Mouse (Mus musculus): ENCODE data around the gene Aak1. TPM values are rescaled to one million over a fixed set of nuclear protein-coding genes. Genes with fewer than 3 reads are reported as not detected.

Aak1 gene
- polyA plus RNA-seq, 1 experiment from 2014 or later: 32.1 TPM

- Histone ChIP-seq H3K4me3 (replicated peaks) (no peak overlapping the region), H3K9ac (replicated peaks) (no peak overlapping the region), H3K4me1 (replicated peaks) (no peaks in the 10 kb centered on the region), H3K27me3 (no peaks in the 10 kb centered on the region), H3K4me2 (replicated peaks) (no peak overlapping the region), H3K27ac (no peak overlapping the region), H3K36me3 (no peaks in the 10 kb centered on the region), H3K9me3 (no peaks in the 10 kb centered on the region)
- ATAC-seq: no peak
- 90% methylated on average over 3 of the region's 3 CpGs for WGBS
These were observed 51.2 kb downstream of the Aak1 start for GRCm38 (mm10) chr6:86900546-86900945.

GRCm38 (mm10) chr6:86905500-86905899 is 56.2 kb downstream of the Aak1 start:
- H3K36me3 ChIP-seq: no peaks in the 10 kb centered on the region
- no peak overlapping the region for H3K4me2 ChIP-seq (replicated peaks)
- H3K27me3 ChIP-seq: no peaks in the 10 kb centered on the region
- ATAC-seq: no peak
- no peak overlapping the region for H3K4me3 ChIP-seq (replicated peaks)
- H3K27ac ChIP-seq: no peak overlapping the region
- no peaks in the 10 kb centered on the region for H3K9me3 ChIP-seq
- no peak overlapping the region for H3K9ac ChIP-seq (replicated peaks)
- H3K4me1 ChIP-seq (replicated peaks): no peaks in the 10 kb centered on the region
- WGBS: 89% methylated on average over 2 of the region's 2 CpGs

GRCm38 (mm10) chr6:86907191-86907590 is 57.9 kb downstream of the Aak1 start:
- Histone ChIP-seq H3K4me2 (replicated peaks) (no peak overlapping the region), H3K27ac (no peak overlapping the region), H3K27me3 (no peaks in the 10 kb centered on the region), H3K4me1 (replicated peaks) (no peaks in the 10 kb centered on the region), H3K9ac (replicated peaks) (no peak overlapping the region), H3K9me3 (no peaks in the 10 kb centered on the region), H3K4me3 (replicated peaks) (no peak overlapping the region), H3K36me3 (no peaks in the 10 kb centered on the region)
- ATAC-seq: no peak
- WGBS: 99% methylated on average over 2 of the region's 2 CpGs

GRCm38 (mm10) chr6:86908561-86909150 is 59.3 kb downstream of the Aak1 start:
- no peak overlapping the region for H3K9ac ChIP-seq (replicated peaks)
- 69% methylated on average over 5 of the region's 5 CpGs for WGBS
- H3K36me3 ChIP-seq: no peaks in the 10 kb centered on the region
- no peaks in the 10 kb centered on the region for H3K9me3 ChIP-seq
- no peak overlapping the region for H3K4me3 ChIP-seq (replicated peaks)
- H3K27me3 ChIP-seq: no peaks in the 10 kb centered on the region
- no peaks in the 10 kb centered on the region for H3K4me1 ChIP-seq (replicated peaks)
- H3K4me2 ChIP-seq (replicated peaks): no peak overlapping the region
- ATAC-seq: no peak
- H3K27ac ChIP-seq: no peak overlapping the region

GRCm38 (mm10) chr6:86909881-86910280 is 60.6 kb downstream of the Aak1 start:
- 91% methylated on average over 7 of the region's 7 CpGs for WGBS
- ATAC-seq: no peak
- H3K4me1 ChIP-seq (replicated peaks): no peaks in the 10 kb centered on the region

GRCm38 (mm10) chr6:86916157-86916820 is 67.0 kb downstream of the Aak1 start:
- Histone ChIP-seq H3K9ac (replicated peaks) (no peak overlapping the region), H3K9me3 (no peaks in the 10 kb centered on the region), H3K4me2 (replicated peaks) (no peak overlapping the region), H3K27ac (no peak overlapping the region), H3K4me1 (replicated peaks) (no peaks in the 10 kb centered on the region), H3K27me3 (no peaks in the 10 kb centered on the region), H3K36me3 (no peaks in the 10 kb centered on the region), H3K4me3 (replicated peaks) (no peak overlapping the region)
- no peak for ATAC-seq
- WGBS: 91% methylated on average over 5 of the region's 5 CpGs

More at GRCm38 (mm10) chr6:86909881-86910280, 60.6 kb downstream of the Aak1 start:
- Histone ChIP-seq H3K27ac (no peak overlapping the region), H3K36me3 (no peaks in the 10 kb centered on the region), H3K9me3 (no peaks in the 10 kb centered on the region), H3K27me3 (no peaks in the 10 kb centered on the region), H3K4me3 (replicated peaks) (no peak overlapping the region), H3K9ac (replicated peaks) (no peak overlapping the region), H3K4me2 (replicated peaks) (no peak overlapping the region)

- H3K27ac ChIP-seq: no peak overlapping the region
- H3K4me3 ChIP-seq (replicated peaks): no peak overlapping the region
- ATAC-seq: no peak
- no peaks in the 10 kb centered on the region for H3K36me3 ChIP-seq
- no peaks in the 10 kb centered on the region for H3K27me3 ChIP-seq
- no peaks in the 10 kb centered on the region for H3K4me1 ChIP-seq (replicated peaks)
- H3K9me3 ChIP-seq: no peaks in the 10 kb centered on the region
- H3K9ac ChIP-seq (replicated peaks): no peak overlapping the region
- 76% methylated on average over 4 of the region's 4 CpGs for WGBS
- H3K4me2 ChIP-seq (replicated peaks): no peak overlapping the region
These were observed 67.9 kb downstream of the Aak1 start for GRCm38 (mm10) chr6:86917231-86917630.

- Histone ChIP-seq H3K4me3 (replicated peaks) (no peak overlapping the region), H3K4me1 (replicated peaks) (no peaks in the 10 kb centered on the region), H3K27me3 (no peaks in the 10 kb centered on the region), H3K4me2 (replicated peaks) (no peak overlapping the region), H3K9me3 (no peaks in the 10 kb centered on the region), H3K9ac (replicated peaks) (no peak overlapping the region), H3K36me3 (no peaks in the 10 kb centered on the region), H3K27ac (no peak overlapping the region)
- 81% methylated on average over 7 of the region's 7 CpGs for WGBS
- no peak for ATAC-seq
These were observed 68.9 kb downstream of the Aak1 start for GRCm38 (mm10) chr6:86918058-86918835.

- no peak overlapping the region for H3K9ac ChIP-seq (replicated peaks)
- H3K27ac ChIP-seq: no peak overlapping the region
- H3K36me3 ChIP-seq: peaks cover 10% of the 10 kb centered on the region
- no peak overlapping the region for H3K4me2 ChIP-seq (replicated peaks)
- no peak for ATAC-seq
- no peaks in the 10 kb centered on the region for H3K27me3 ChIP-seq
- WGBS: 20% methylated on average over 4 of the region's 4 CpGs
- H3K4me3 ChIP-seq (replicated peaks): no peak overlapping the region
- H3K4me1 ChIP-seq (replicated peaks): no peaks in the 10 kb centered on the region
- H3K9me3 ChIP-seq: no peaks in the 10 kb centered on the region
These were observed 72.6 kb downstream of the Aak1 start for GRCm38 (mm10) chr6:86921880-86922279.

- Histone ChIP-seq H3K27me3 (no peaks in the 10 kb centered on the region), H3K4me3 (replicated peaks) (no peak overlapping the region)
These were observed 75.4 kb downstream of the Aak1 start for GRCm38 (mm10) chr6:86924746-86925145.

GRCm38 (mm10) chr6:86934541-86934940 is 85.2 kb downstream of the Aak1 start:
- Histone ChIP-seq H3K27ac (no peak overlapping the region), H3K4me2 (replicated peaks) (no peak overlapping the region), H3K9me3 (0 out of 2 replicates have a peak, but pooled peaks cover 8% of the 10 kb centered on the region), H3K4me1 (replicated peaks) (no peaks in the 10 kb centered on the region), H3K27me3 (no peaks in the 10 kb centered on the region), H3K4me3 (replicated peaks) (no peak overlapping the region), H3K36me3 (peaks cover 51% of the 10 kb centered on the region), H3K9ac (replicated peaks) (no peak overlapping the region)
- 83% methylated on average over 5 of the region's 5 CpGs for WGBS
- ATAC-seq: no peak

More at GRCm38 (mm10) chr6:86924746-86925145, 75.4 kb downstream of the Aak1 start:
- no peak overlapping the region for H3K4me2 ChIP-seq (replicated peaks)
- H3K9me3 ChIP-seq: no peaks in the 10 kb centered on the region
- H3K36me3 ChIP-seq: peaks cover 20% of the 10 kb centered on the region
- H3K27ac ChIP-seq: no peak overlapping the region
- no peak for ATAC-seq
- no peaks in the 10 kb centered on the region for H3K4me1 ChIP-seq (replicated peaks)
- WGBS: 97% methylated on average over 4 of the region's 4 CpGs
- H3K9ac ChIP-seq (replicated peaks): no peak overlapping the region

- H3K36me3 ChIP-seq: peaks cover 64% of the 10 kb centered on the region
- ATAC-seq: no peak
- H3K27ac ChIP-seq: no peak overlapping the region
- no peaks in the 10 kb centered on the region for H3K27me3 ChIP-seq
- 0 out of 2 replicates have a peak, but pooled peaks cover 8% of the 10 kb centered on the region for H3K9me3 ChIP-seq
- WGBS: 92% methylated on average over 7 of the region's 7 CpGs
- H3K4me1 ChIP-seq (replicated peaks): no peaks in the 10 kb centered on the region
- no peak overlapping the region for H3K4me3 ChIP-seq (replicated peaks)
- H3K4me2 ChIP-seq (replicated peaks): no peak overlapping the region
- H3K9ac ChIP-seq (replicated peaks): no peak overlapping the region
These were observed 90.5 kb downstream of the Aak1 start for GRCm38 (mm10) chr6:86939797-86940196.
